Comparison of ENCODE assay signal across 19 mouse cellular contexts in the genomic region with DNA sequence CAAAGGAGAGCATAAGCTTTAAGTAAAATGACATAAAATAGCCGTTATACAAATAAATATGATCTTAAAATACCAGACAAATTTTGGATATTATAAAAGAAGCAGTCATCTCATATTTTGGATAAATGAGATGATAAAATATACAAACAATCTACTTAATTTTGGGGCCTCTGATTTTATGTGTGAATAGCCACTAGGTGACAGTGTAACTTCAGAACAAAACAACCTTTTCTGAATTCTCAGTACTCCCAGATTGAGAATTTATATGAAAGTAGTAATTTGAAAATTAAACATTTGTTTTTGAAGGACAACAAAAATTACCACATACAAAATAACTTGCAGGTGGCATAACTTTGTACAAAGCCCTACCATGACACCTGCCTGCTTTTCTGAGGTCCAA.
A peak's percentile ranks its signal among the peaks of the same experiment; 100 is the strongest.
DNase-seq lines count a peak whose midpoint lies in the region; ATAC-seq and TF ChIP-seq lines count a peak whose summit lies in the region.
"Had no signal": no experiment of that assay in that cellular context is flagged by ENCODE, and none has a peak within 500 bp of the region (broad histone marks: within the 10 kb centered on the region; RNA-seq: fewer than 3 reads in every experiment).

No protein-coding gene starts in this region.

- TF ChIP-seq CTCF in kidney, postnatal 0 days (IDR thresholded peaks at IDR 0.05; ENCODE audit: low read depth) = peak; percentile 71

- no peak for ATAC-seq in embryonic facial prominence, embryonic 14.5 days (ENCODE audit: low read depth)
- ATAC-seq in kidney, postnatal 0 days (replicated peaks; ENCODE audit: low FRiP score, low read depth) = no peak
- ATAC-seq: midbrain, embryonic 15.5 days had no signal

- no peak overlapping the region for H3K4me2 ChIP-seq in embryonic facial prominence, embryonic 14.5 days (ENCODE audit: low read depth, low read length)
- H3K4me2 ChIP-seq in kidney, postnatal 0 days (ENCODE audit: low read length) = no peak overlapping the region
- H3K4me2 ChIP-seq: hindbrain, embryonic 12.5 days; midbrain, embryonic 15.5 days; stomach, embryonic 15.5 days had no signal

- H3K9me3 ChIP-seq in embryonic facial prominence, embryonic 14.5 days (ENCODE audit: control insufficient read depth, low read length) = no peaks in the 10 kb centered on the region
- no peaks in the 10 kb centered on the region for H3K9me3 ChIP-seq in embryonic facial prominence, embryonic 10.5 days
- no peaks in the 10 kb centered on the region for H3K9me3 ChIP-seq in kidney, postnatal 0 days (replicated peaks; ENCODE audit: low read length)
- H3K9me3 ChIP-seq: hindbrain, embryonic 12.5 days; midbrain, embryonic 15.5 days; stomach, embryonic 15.5 days had no signal

- no peak overlapping the region for H3K27ac ChIP-seq in embryonic facial prominence, embryonic 14.5 days (replicated peaks; ENCODE audit: low read depth, low read length)
- no peak overlapping the region for H3K27ac ChIP-seq in embryonic facial prominence, embryonic 10.5 days (replicated peaks)
- H3K27ac ChIP-seq in kidney, postnatal 0 days = no peak overlapping the region
- H3K27ac ChIP-seq: hindbrain, embryonic 12.5 days; midbrain, embryonic 15.5 days; stomach, embryonic 15.5 days had no signal

- WGBS in embryonic facial prominence, embryonic 14.5 days = 90% methylated on average over 1 of the region's 1 CpGs
- WGBS in embryonic facial prominence, embryonic 10.5 days = 79% methylated on average over 1 of the region's 1 CpGs
- 79% methylated on average over 1 of the region's 1 CpGs for WGBS in kidney, postnatal 0 days

- H3K9ac ChIP-seq in embryonic facial prominence, embryonic 14.5 days (ENCODE audit: low read depth, low read length) = no peak overlapping the region
- H3K9ac ChIP-seq in kidney, postnatal 0 days (ENCODE audit: low read depth, low read length) = no peak overlapping the region
- H3K9ac ChIP-seq: hindbrain, embryonic 12.5 days; midbrain, embryonic 15.5 days; stomach, embryonic 15.5 days had no signal

- H3K4me3 ChIP-seq in embryonic facial prominence, embryonic 14.5 days (ENCODE audit: low read depth, low read length) = no peak overlapping the region
- H3K4me3 ChIP-seq in embryonic facial prominence, embryonic 10.5 days = no peak overlapping the region
- no peak overlapping the region for H3K4me3 ChIP-seq in kidney, postnatal 0 days (replicated peaks; ENCODE audit: low read depth, low read length)
- H3K4me3 ChIP-seq: erythroblast, embryonic 14.5 days; hindbrain, embryonic 12.5 days; midbrain, embryonic 15.5 days; stomach, embryonic 15.5 days had no signal

- H3K27me3 ChIP-seq in embryonic facial prominence, embryonic 14.5 days (replicated peaks; ENCODE audit: control insufficient read depth, insufficient read depth, low read length) = no peaks in the 10 kb centered on the region
- H3K27me3 ChIP-seq in embryonic facial prominence, embryonic 10.5 days (replicated peaks; ENCODE audit: low read depth, poor library complexity, severe bottlenecking) = no peaks in the 10 kb centered on the region
- H3K27me3 ChIP-seq in kidney, postnatal 0 days (ENCODE audit: insufficient read depth, low read length) = no peaks in the 10 kb centered on the region
- H3K27me3 ChIP-seq: hindbrain, embryonic 12.5 days; midbrain, embryonic 15.5 days; stomach, embryonic 15.5 days had no signal

- peak; percentile 6 for DNase-seq in embryonic facial prominence, embryonic 14.5 days (ENCODE audit: low spot score)
- no peak for DNase-seq in embryonic facial prominence, embryonic 10.5 days (ENCODE audit: low spot score)
- DNase-seq in kidney, postnatal 0 days (ENCODE audit: low spot score) = peak; percentile 53
- DNase-seq in kidney, adult 8-10 months = no peak
- peak; percentile 7 for DNase-seq in A20 (ENCODE audit: low read depth, low spot score)
- DNase-seq in retina, embryonic 14.5 days (ENCODE audit: low spot score) = peak; percentile 5
- no peak for DNase-seq in cerebellum, postnatal 14 days
- no peak for DNase-seq in thymus, postnatal 25 days
- DNase-seq: cerebellum, postnatal 10 days; kidney, adult 18-20 months; kidney, postnatal 36 days; layer of hippocampus, postnatal 36 days; left cerebral cortex, postnatal 4 days; lung, adult 18-20 months; right cerebral cortex, postnatal 14 days had no signal

- no peaks in the 10 kb centered on the region for H3K4me1 ChIP-seq in embryonic facial prominence, embryonic 14.5 days (ENCODE audit: control insufficient read depth, insufficient read depth, low read length)
- H3K4me1 ChIP-seq in embryonic facial prominence, embryonic 10.5 days = no peaks in the 10 kb centered on the region
- H3K4me1 ChIP-seq in kidney, postnatal 0 days (replicated peaks; ENCODE audit: insufficient read depth, low read length) = no peaks in the 10 kb centered on the region
- H3K4me1 ChIP-seq: hindbrain, embryonic 12.5 days; midbrain, embryonic 15.5 days; stomach, embryonic 15.5 days had no signal

- no peaks in the 10 kb centered on the region for H3K36me3 ChIP-seq in embryonic facial prominence, embryonic 14.5 days (ENCODE audit: control insufficient read depth, insufficient read depth, low read length)
- H3K36me3 ChIP-seq in embryonic facial prominence, embryonic 10.5 days (replicated peaks) = no peaks in the 10 kb centered on the region
- no peaks in the 10 kb centered on the region for H3K36me3 ChIP-seq in kidney, postnatal 0 days (ENCODE audit: insufficient read depth, low read length)
- H3K36me3 ChIP-seq: hindbrain, embryonic 12.5 days; midbrain, embryonic 15.5 days; stomach, embryonic 15.5 days had no signal

Comparison
In these comparisons a context has a peak if more than half of its experiments do, and no peak if none do; other contexts are left out.
1. DNase-seq: peak in embryonic facial prominence, embryonic 14.5 days (single experiment), kidney, postnatal 0 days (single experiment), A20 (single experiment) and retina, embryonic 14.5 days (single experiment); none in embryonic facial prominence, embryonic 10.5 days (single experiment), kidney, adult 8-10 months (0 of 2), cerebellum, postnatal 14 days (0 of 2) and thymus, postnatal 25 days (single experiment).